Mouse (Mus musculus): ENCODE results near the gene Emilin3. TPM values are rescaled to one million over a fixed set of nuclear protein-coding genes. Genes with fewer than 3 reads are reported as not detected.
A peak's percentile ranks its signal among the peaks of the same experiment; 100 is the strongest.

Gene Emilin3
- polyA plus RNA-seq, 1 experiment from 2014 or later = 1.9 TPM

DNA sequence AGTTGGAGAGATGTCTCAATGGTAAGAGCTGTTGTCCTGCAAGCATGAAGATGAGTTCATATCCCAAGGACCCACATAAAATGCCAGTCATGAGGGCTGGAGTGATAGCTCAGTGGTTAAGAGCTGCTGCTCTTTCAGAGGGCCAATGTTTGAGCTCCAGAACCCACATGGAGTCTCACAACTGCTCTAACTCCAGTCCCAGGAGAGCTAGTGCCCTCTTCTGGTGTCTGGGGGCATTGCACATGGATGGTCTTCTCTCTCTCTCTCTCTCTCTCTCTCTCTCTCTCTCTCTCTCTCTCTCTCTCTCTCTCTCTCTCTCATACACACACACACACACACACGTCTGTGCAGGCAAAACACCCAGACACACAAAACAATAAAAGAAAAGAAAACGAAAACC lies 27.3 kb downstream of the Emilin3 start:
- WGBS = 27% methylated on average over 2 of the region's 2 CpGs

GRCm38 (mm10) chr2:160883912-160884311 lies 28.2 kb downstream of the Emilin3 start:
- H3K36me3 ChIP-seq = no peaks in the 10 kb centered on the region
- ATAC-seq (ENCODE audit: low FRiP score, low read depth) = no peak

More for the DNA sequence above, 27.3 kb downstream of the Emilin3 start:
- no peaks in the 10 kb centered on the region for H3K9me3 ChIP-seq
- no peaks in the 10 kb centered on the region for H3K36me3 ChIP-seq
- H3K4me1 ChIP-seq = peaks cover 7% of the 10 kb centered on the region
- H3K4me2 ChIP-seq (replicated peaks) = no peak overlapping the region
- no peak overlapping the region for H3K9ac ChIP-seq
- no peak for ATAC-seq (ENCODE audit: low FRiP score, low read depth)
- H3K4me3 ChIP-seq = no peak overlapping the region
- 0 out of 2 replicates have a peak, but pooled peaks cover 9% of the 10 kb centered on the region for H3K27me3 ChIP-seq (replicated peaks)
- no peak overlapping the region for H3K27ac ChIP-seq

DNA sequence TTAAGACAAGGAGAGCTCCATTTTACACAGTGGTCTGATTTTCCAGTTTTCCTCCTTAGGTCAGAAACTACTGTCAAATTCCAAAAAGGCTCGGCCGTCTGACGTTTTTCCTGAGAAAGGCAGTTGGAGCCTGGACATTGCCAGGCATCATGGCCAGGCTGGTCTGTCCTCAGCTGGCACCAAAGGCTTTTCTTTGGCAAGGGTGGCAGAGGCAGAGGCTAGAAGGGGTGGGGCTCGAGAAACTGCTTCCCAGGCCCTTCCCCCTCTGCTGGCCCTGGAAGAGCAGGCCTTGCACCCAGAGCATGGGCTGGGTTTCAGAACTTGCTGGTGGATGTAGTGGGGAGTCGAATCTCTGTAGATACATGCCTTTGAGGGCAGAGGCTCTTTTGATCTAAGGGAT lies 29.7 kb downstream of the Emilin3 start:
- 79% methylated on average over 5 of the region's 5 CpGs for WGBS
- no peaks in the 10 kb centered on the region for H3K36me3 ChIP-seq
- H3K27me3 ChIP-seq (replicated peaks) = no peaks in the 10 kb centered on the region
- ATAC-seq (ENCODE audit: low FRiP score, low read depth) = no peak
- no peak overlapping the region for H3K4me3 ChIP-seq
- H3K4me2 ChIP-seq (replicated peaks) = no peak overlapping the region
- no peaks in the 10 kb centered on the region for H3K9me3 ChIP-seq
- peak overlapping the region; percentile 8; the same call in 1 of the 2 replicates for H3K9ac ChIP-seq
- H3K27ac ChIP-seq = no peak overlapping the region
- no peaks in the 10 kb centered on the region for H3K4me1 ChIP-seq

More at GRCm38 (mm10) chr2:160883912-160884311, 28.2 kb downstream of the Emilin3 start:
- Histone ChIP-seq H3K4me2 (replicated peaks) (no peak overlapping the region), H3K4me1 (peaks cover 7% of the 10 kb centered on the region), H3K27ac (no peak overlapping the region), H3K9me3 (no peaks in the 10 kb centered on the region), H3K9ac (no peak overlapping the region), H3K27me3 (replicated peaks) (0 out of 2 replicates have a peak, but pooled peaks cover 9% of the 10 kb centered on the region), H3K4me3 (no peak overlapping the region)
- WGBS = 79% methylated on average over 4 of the region's 4 CpGs

DNA sequence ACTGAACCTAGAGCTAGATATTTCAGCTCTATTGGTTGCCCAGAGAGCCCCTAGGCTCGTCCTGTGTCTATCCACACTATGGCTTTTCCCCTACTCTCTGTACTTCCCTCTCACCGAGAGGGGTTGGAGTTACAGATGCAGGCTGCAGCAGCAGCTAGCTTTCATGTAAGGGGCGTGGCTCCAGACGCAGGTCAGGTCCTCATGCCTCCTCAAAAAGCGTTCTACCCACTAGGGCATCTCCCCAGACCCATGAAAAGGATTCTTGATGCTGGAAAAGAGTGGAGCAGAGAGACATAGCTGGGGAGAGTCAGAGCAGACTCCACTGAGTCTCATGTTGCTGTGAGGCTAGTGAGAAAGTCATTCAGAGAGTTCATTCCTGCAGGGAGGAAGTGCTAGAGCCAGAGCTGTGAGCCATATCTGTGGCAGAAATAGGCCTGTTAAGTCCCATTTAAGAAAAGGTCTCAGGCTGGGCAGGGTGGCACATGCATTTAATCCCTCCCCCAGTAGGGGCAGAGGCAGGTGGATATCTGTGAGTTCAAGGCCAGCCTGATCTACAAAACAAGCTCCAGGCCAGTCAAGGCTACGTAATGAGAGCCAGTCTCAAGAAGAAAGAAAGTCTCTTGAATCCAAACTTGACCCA lies 30.5 kb downstream of the Emilin3 start:
- 55% methylated on average over 6 of the region's 6 CpGs for WGBS
- Histone ChIP-seq H3K4me1 (no peaks in the 10 kb centered on the region), H3K4me3 (no peak overlapping the region), H3K27me3 (replicated peaks) (no peaks in the 10 kb centered on the region), H3K27ac (no peak overlapping the region), H3K9ac (no peak overlapping the region), H3K4me2 (replicated peaks) (no peak overlapping the region), H3K9me3 (no peaks in the 10 kb centered on the region), H3K36me3 (no peaks in the 10 kb centered on the region)
- ATAC-seq (ENCODE audit: low FRiP score, low read depth) = no peak

- no peak for ATAC-seq (ENCODE audit: low FRiP score, low read depth)
- Histone ChIP-seq H3K9me3 (0 out of 2 replicates have a peak, but pooled peaks cover 3% of the 10 kb centered on the region), H3K4me3 (no peak within 1 kb of the TSS), H3K4me1 (no peaks in the 10 kb centered on the region), H3K27ac (no peak within 1 kb of the TSS), H3K36me3 (no peaks in the 10 kb centered on the region), H3K4me2 (replicated peaks) (no peak within 1 kb of the TSS), H3K27me3 (replicated peaks) (no peaks in the 10 kb centered on the region), H3K9ac (no peak within 1 kb of the TSS)
- WGBS = 75% methylated on average over 13 of the region's 13 CpGs
Measured at GRCm38 (mm10) chr2:160880453-160881195, 31.5 kb downstream of the Emilin3 start, which contains the start of gene Lpin3. Lpin3 (plus strand) TSS chr2:160880670.

- no peak for ATAC-seq (ENCODE audit: low FRiP score, low read depth)
- peaks cover 6% of the 10 kb centered on the region for H3K4me1 ChIP-seq
- WGBS = 79% methylated on average over 4 of the region's 4 CpGs
- H3K9me3 ChIP-seq = 0 out of 2 replicates have a peak, but pooled peaks cover 3% of the 10 kb centered on the region
- H3K36me3 ChIP-seq = no peaks in the 10 kb centered on the region
- no peak overlapping the region for H3K9ac ChIP-seq
- no peaks in the 10 kb centered on the region for H3K27me3 ChIP-seq (replicated peaks)
- H3K27ac ChIP-seq = no peak overlapping the region
- H3K4me3 ChIP-seq = no peak overlapping the region
- H3K4me2 ChIP-seq (replicated peaks) = no peak overlapping the region
Measured at GRCm38 (mm10) chr2:160876115-160876514, 36.0 kb downstream of the Emilin3 start.

DNA sequence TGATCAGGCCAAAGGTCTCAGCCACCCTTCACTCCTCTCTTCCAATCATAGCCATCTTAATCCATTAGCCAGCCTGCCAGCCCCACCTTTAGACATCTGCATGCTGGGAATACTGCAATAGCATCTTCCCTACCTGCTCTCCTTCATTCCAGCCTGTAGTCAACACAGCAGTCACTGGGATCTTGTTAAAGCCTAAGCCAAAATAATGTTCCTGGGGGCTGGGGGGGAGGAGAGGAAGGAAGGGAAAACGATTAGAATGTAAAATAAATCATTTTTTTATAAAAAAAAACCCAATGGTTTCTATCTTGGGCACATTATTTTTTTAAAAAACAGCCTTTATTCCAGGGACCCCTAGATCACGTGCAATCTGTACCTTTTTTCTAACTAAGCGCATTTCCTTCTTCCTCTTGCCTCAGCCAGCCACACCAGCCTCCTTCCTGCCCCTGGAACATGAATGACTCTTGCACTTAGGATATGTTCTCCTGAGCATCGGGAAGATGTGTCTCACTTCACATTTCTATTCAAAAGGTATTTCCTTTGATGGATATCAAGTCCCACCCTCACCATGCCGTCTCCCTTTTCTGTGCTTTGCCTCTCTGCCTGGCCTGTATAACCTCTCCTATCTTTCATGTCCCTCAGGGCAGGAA lies 37.8 kb downstream of the Emilin3 start:
- ATAC-seq (ENCODE audit: low FRiP score, low read depth) = no peak
- WGBS = 88% methylated on average over 5 of the region's 5 CpGs

DNA sequence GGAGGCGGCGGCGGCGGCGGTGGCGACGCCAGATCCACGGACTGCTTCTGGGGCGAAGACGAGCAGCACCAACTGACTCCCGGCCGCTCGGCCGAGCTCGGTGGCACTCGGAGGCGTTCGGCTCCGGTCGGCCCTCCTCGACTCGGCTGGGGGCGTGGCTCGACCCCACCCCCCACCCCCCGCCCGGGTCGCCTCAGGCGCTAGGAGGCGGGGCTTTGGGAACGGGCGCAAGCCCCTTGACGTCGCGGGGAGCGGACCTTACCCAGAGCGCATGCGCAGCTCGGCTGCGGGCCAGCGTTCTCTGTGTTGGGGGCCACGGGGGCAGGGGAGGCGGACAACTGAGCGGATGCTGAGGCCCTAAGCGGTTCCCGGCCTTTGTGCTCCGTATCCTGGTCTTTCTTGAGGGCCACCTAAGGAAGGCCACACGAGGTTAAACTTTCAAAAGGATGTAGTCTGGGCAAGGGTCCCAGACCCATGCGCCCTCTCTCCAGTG lies 39.2 kb downstream of the Emilin3 start, which contains the start of gene Zhx3:
TSS of gene Zhx3 (minus strand) at position 109 of the 493 bp plus-strand sequence.
- peak; percentile 98 for ATAC-seq (ENCODE audit: low FRiP score, low read depth)
- H3K9ac ChIP-seq = peak within 1 kb of the TSS; percentile 91
- WGBS = under 1% methylated on average over 45 of the region's 48 CpGs
- H3K9me3 ChIP-seq = 0 out of 2 replicates have a peak, but pooled peaks cover 3% of the 10 kb centered on the region
- peak within 1 kb of the TSS; percentile 81 for H3K4me2 ChIP-seq (replicated peaks)
- H3K4me3 ChIP-seq = peak within 1 kb of the TSS; percentile 68
- H3K27me3 ChIP-seq (replicated peaks) = no peaks in the 10 kb centered on the region
- peaks cover 6% of the 10 kb centered on the region for H3K4me1 ChIP-seq
- H3K36me3 ChIP-seq = no peaks in the 10 kb centered on the region
- peak within 1 kb of the TSS; percentile 90 for H3K27ac ChIP-seq

More for the DNA sequence above, 37.8 kb downstream of the Emilin3 start:
- H3K27ac ChIP-seq = no peak overlapping the region
- no peaks in the 10 kb centered on the region for H3K27me3 ChIP-seq (replicated peaks)
- 0 out of 2 replicates have a peak, but pooled peaks cover 3% of the 10 kb centered on the region for H3K9me3 ChIP-seq
- H3K4me2 ChIP-seq (replicated peaks) = no peak overlapping the region
- H3K36me3 ChIP-seq = no peaks in the 10 kb centered on the region
- no peak overlapping the region for H3K4me3 ChIP-seq
- H3K4me1 ChIP-seq = peaks cover 6% of the 10 kb centered on the region
- H3K9ac ChIP-seq = no peak overlapping the region

DNA sequence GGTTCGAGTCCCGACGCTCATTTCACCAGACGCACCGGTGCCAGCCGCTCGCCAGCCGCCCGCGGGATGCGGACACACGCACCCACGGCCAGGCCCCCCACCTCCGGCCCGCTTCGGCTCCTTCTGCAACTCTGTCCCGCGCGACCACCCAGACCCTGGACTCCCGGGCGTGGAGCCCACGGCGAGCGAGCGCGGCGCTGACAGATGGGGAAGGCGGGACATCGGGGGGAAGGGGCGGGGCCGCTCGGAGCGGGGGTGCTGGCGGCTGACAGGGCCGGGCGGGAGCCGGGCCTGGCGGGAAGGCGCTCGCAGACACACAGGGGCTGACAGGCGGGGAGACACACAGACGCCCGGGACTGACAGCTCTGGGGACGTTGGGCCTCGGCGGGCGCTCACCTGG lies 39.7 kb downstream of the Emilin3 start:
- under 1% methylated on average over 43 of the region's 47 CpGs for WGBS
- Histone ChIP-seq H3K9ac (peak overlapping the region; percentile 91), H3K27me3 (replicated peaks) (no peaks in the 10 kb centered on the region), H3K9me3 (0 out of 2 replicates have a peak, but pooled peaks cover 3% of the 10 kb centered on the region), H3K4me1 (peaks cover 6% of the 10 kb centered on the region), H3K4me2 (replicated peaks) (peak overlapping the region; percentile 81), H3K27ac (peak overlapping the region; percentile 90), H3K4me3 (peak overlapping the region; percentile 68), H3K36me3 (no peaks in the 10 kb centered on the region)
- peak; percentile 94 for ATAC-seq (ENCODE audit: low FRiP score, low read depth)

GRCm38 (mm10) chr2:160871310-160871709 lies 40.8 kb downstream of the Emilin3 start:
- Histone ChIP-seq H3K4me3 (no peak overlapping the region), H3K36me3 (no peaks in the 10 kb centered on the region), H3K27ac (no peak overlapping the region), H3K9me3 (0 out of 2 replicates have a peak, but pooled peaks cover 3% of the 10 kb centered on the region), H3K4me1 (peaks cover 6% of the 10 kb centered on the region), H3K4me2 (replicated peaks) (0 out of 2 replicates have a peak overlapping the region, but pooled peaks have one; percentile 14), H3K27me3 (replicated peaks) (no peaks in the 10 kb centered on the region), H3K9ac (no peak overlapping the region)
- ATAC-seq (ENCODE audit: low FRiP score, low read depth) = no peak
- 86% methylated on average over 3 of the region's 3 CpGs for WGBS

- no peaks in the 10 kb centered on the region for H3K36me3 ChIP-seq
- ATAC-seq (ENCODE audit: low FRiP score, low read depth) = no peak
- WGBS = 73% methylated on average over 3 of the region's 3 CpGs
Measured at GRCm38 (mm10) chr2:160869446-160869845, 42.7 kb downstream of the Emilin3 start.

GRCm38 (mm10) chr2:160865266-160865665 lies 46.9 kb downstream of the Emilin3 start:
- H3K4me2 ChIP-seq (replicated peaks) = no peak overlapping the region
- no peaks in the 10 kb centered on the region for H3K9me3 ChIP-seq
- H3K4me3 ChIP-seq = no peak overlapping the region
- no peak overlapping the region for H3K9ac ChIP-seq
- WGBS = 78% methylated on average over 2 of the region's 2 CpGs
- H3K27me3 ChIP-seq (replicated peaks) = no peaks in the 10 kb centered on the region
- ATAC-seq (ENCODE audit: low FRiP score, low read depth) = no peak
- H3K36me3 ChIP-seq = no peaks in the 10 kb centered on the region
- no peak overlapping the region for H3K27ac ChIP-seq
- H3K4me1 ChIP-seq = no peaks in the 10 kb centered on the region

More at GRCm38 (mm10) chr2:160869446-160869845, 42.7 kb downstream of the Emilin3 start:
- H3K27me3 ChIP-seq (replicated peaks) = no peaks in the 10 kb centered on the region
- H3K4me1 ChIP-seq = peaks cover 6% of the 10 kb centered on the region
- no peak overlapping the region for H3K4me2 ChIP-seq (replicated peaks)
- no peak overlapping the region for H3K27ac ChIP-seq
- H3K9ac ChIP-seq = no peak overlapping the region
- H3K9me3 ChIP-seq = no peaks in the 10 kb centered on the region
- H3K4me3 ChIP-seq = no peak overlapping the region

All from neural tube, embryonic 12.5 days (tissue).